Mouse (Mus musculus) embryo, embryonic 9.5 days (tissue): Measurements from ENCODE around the gene Ugt1a7c.
"Not testable (repeated sequence)": the region's sequence is repeated elsewhere in the genome, so short reads cannot be mapped to it uniquely, and the experiment has no call there.

Experiments used
- DNase-seq: peaks from one replicate; pipeline ENCODE4 v3.0.0-alpha.2; 2017; ENCODE audit errors: extremely low spot score

Gene Ugt1a7c

GRCm38 (mm10) chr1:88094941-88095492 is at the start of gene Ugt1a7c:
Ugt1a7c (plus strand) TSS chr1:88095062.
- DNase-seq = no peak

- DNase-seq = not testable (repeated sequence)
These were observed 47.5 kb upstream of the Ugt1a7c start for GRCm38 (mm10) chr1:88047408-88047807.

GRCm38 (mm10) chr1:88055088-88055487 is 39.8 kb upstream of the Ugt1a7c start, which contains the start of gene Ugt1a10:
Ugt1a10 (plus strand) TSS chr1:88055388.
- no peak for DNase-seq

- not testable (repeated sequence) for DNase-seq
These were observed 28.3 kb upstream of the Ugt1a7c start for GRCm38 (mm10) chr1:88066472-88067102.

- no peak for DNase-seq
These were observed 24.4 kb upstream of the Ugt1a7c start, which contains the start of gene Ugt1a9 for GRCm38 (mm10) chr1:88070495-88070894. Ugt1a9 (plus strand) TSS chr1:88070800.

GRCm38 (mm10) chr1:88070902-88071301 is 24.0 kb upstream of the Ugt1a7c start:
- no peak for DNase-seq

- DNase-seq = no peak
These were observed 20.4 kb upstream of the Ugt1a7c start for GRCm38 (mm10) chr1:88074471-88074870.

- DNase-seq = no peak
These were observed 17.7 kb upstream of the Ugt1a7c start for GRCm38 (mm10) chr1:88077128-88077527.

- no peak for DNase-seq
These were observed 13.2 kb upstream of the Ugt1a7c start for GRCm38 (mm10) chr1:88081670-88082069.

- no peak for DNase-seq
These were observed 8.7 kb upstream of the Ugt1a7c start for GRCm38 (mm10) chr1:88086125-88086524.

GRCm38 (mm10) chr1:88087513-88087912 is 7.3 kb upstream of the Ugt1a7c start, which contains the start of gene Ugt1a8:
Ugt1a8 (plus strand) TSS chr1:88087813.
- DNase-seq = no peak

- DNase-seq = no peak
These were observed 2.5 kb upstream of the Ugt1a7c start for GRCm38 (mm10) chr1:88092341-88092740.

GRCm38 (mm10) chr1:88094270-88094676 is 589 bp upstream of the Ugt1a7c start:
- DNase-seq = not testable (repeated sequence)

- DNase-seq = not testable (repeated sequence)
These were observed 3.7 kb downstream of the Ugt1a7c start for GRCm38 (mm10) chr1:88098546-88098945.

- DNase-seq = not testable (repeated sequence)
These were observed 4.8 kb downstream of the Ugt1a7c start for GRCm38 (mm10) chr1:88099691-88100090.

- DNase-seq = not testable (repeated sequence)
These were observed 8.2 kb downstream of the Ugt1a7c start, which contains the start of gene Ugt1a6b for GRCm38 (mm10) chr1:88103019-88103418. Ugt1a6b (plus strand) TSS chr1:88103252.

- DNase-seq = not testable (repeated sequence)
These were observed 9.0 kb downstream of the Ugt1a7c start for GRCm38 (mm10) chr1:88103697-88104468.

GRCm38 (mm10) chr1:88104667-88105430 is 10.0 kb downstream of the Ugt1a7c start:
- no peak for DNase-seq

- DNase-seq = no peak
These were observed 10.8 kb downstream of the Ugt1a7c start for GRCm38 (mm10) chr1:88105656-88106055.

- DNase-seq = not testable (repeated sequence)
These were observed 14.2 kb downstream of the Ugt1a7c start for GRCm38 (mm10) chr1:88109027-88109557.

- not testable (repeated sequence) for DNase-seq
These were observed 14.7 kb downstream of the Ugt1a7c start for GRCm38 (mm10) chr1:88109604-88110003.
